Mouse (Mus musculus) liver, embryonic 13.5 days (tissue): ENCODE measurements around the gene Pxk. TPM values are rescaled to one million over a fixed set of nuclear protein-coding genes. Genes with fewer than 3 reads are reported as not detected.

ENCODE experiments used
- ATAC-seq: fragments of 200-750 bp; cut with Nextera tagmentation; 2 replicates; pipeline ENCODE4 v1.8.0; 2017; ENCODE audit warnings: low read depth, mild to moderate bottlenecking, moderate number of reproducible peaks, moderate library complexity
- DNase-seq: peaks from one replicate; pipeline ENCODE4 v3.0.0; 2022
- H3K27ac ChIP-seq: fragments of 300-500 bp; sonication (generic); 2 replicates; pipeline ENCODE4 v1.5.1; 2015; ENCODE audit warnings: moderate library complexity, mild to moderate bottlenecking, inconsistent platforms
- H3K27me3 ChIP-seq: fragments of 300-500 bp; sonication (generic); 2 replicates; pipeline ENCODE4 v1.6.1; 2015; ENCODE audit warnings: mild to moderate bottlenecking, inconsistent platforms
- H3K36me3 ChIP-seq: fragments of 300-500 bp; sonication (generic); 2 replicates; pipeline ENCODE4 v1.6.1; 2015; ENCODE audit warnings: mild to moderate bottlenecking, inconsistent platforms
- H3K4me1 ChIP-seq: fragments of 300-500 bp; sonication (generic); replicated peaks from 2 replicates; pipeline ENCODE4 v1.6.1; 2015; ENCODE audit warnings: inconsistent platforms
- H3K4me2 ChIP-seq: fragments of 300-500 bp; sonication (generic); 2 replicates; pipeline ENCODE4 v1.6.1; 2015; ENCODE audit warnings: inconsistent platforms, mild to moderate bottlenecking, moderate library complexity
- H3K4me3 ChIP-seq: fragments of 300-500 bp; sonication (generic); replicated peaks from 2 replicates; pipeline ENCODE4 v1.5.1; 2015; ENCODE audit warnings: mild to moderate bottlenecking, inconsistent platforms
- H3K9ac ChIP-seq: fragments of 300-500 bp; sonication (generic); 2 replicates; pipeline ENCODE4 v1.6.1; 2015; ENCODE audit warnings: mild to moderate bottlenecking, inconsistent platforms
- H3K9me3 ChIP-seq: fragments of 300-500 bp; sonication (generic); replicated peaks from 2 replicates; pipeline ENCODE4 v1.6.1; 2016; ENCODE audit warnings: inconsistent platforms
- WGBS: fragments of 180-500 bp; shearing (Covaris S2); methylation state at CpG from one replicate; pipeline ENCODE4 v1.1.7; 2015; ENCODE audit not compliant: insufficient replicate concordance; 5-methylcytosine and 5-hydroxymethylcytosine counted together
- polyA plus RNA-seq: library from polyadenylated mRNA; unstranded; fragments of >200 nt; fragmentation: Nextera tagmentation; extraction: Ambion mirVana; gene quantifications from 2 replicates; pipeline ENCODE4 v1.2.1, GENCODE M21; 2015

Gene Pxk
- polyA plus RNA-seq, 1 experiment from 2014 or later = 9.7 TPM

DNA sequence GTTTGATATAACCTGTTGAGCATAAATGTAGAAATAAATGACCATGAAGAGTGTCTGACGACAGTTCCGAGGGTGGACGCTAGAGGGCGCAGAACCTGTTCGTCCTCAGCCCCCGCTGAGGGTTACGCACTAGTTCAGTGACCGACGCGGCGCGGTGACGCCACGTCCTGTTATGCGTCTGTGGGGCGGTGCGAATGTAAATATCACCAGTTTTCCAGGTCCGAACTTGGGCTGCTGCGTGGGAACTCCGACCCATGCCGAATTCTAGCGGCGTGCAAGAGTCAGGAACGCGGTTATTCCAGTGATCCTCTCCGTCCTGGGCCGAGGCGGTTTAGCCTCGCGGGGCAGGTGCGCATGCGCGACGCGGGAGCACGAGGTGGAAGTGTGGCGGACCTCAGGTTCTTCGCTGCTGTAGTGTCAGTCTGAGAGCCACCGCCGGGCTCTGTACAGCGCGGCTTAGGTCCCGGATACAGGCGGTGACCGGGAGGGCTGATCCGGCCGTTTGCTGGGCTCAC, 17.8 kb upstream of the Pxk start, which contains the start of gene Rpp14:
TSS of gene Rpp14 (plus strand) at position 203 of the 515 bp plus-strand sequence.
- Histone ChIP-seq H3K27ac (peak within 1 kb of the TSS; percentile 88), H3K4me3 (peak within 1 kb of the TSS; percentile 67)

DNA sequence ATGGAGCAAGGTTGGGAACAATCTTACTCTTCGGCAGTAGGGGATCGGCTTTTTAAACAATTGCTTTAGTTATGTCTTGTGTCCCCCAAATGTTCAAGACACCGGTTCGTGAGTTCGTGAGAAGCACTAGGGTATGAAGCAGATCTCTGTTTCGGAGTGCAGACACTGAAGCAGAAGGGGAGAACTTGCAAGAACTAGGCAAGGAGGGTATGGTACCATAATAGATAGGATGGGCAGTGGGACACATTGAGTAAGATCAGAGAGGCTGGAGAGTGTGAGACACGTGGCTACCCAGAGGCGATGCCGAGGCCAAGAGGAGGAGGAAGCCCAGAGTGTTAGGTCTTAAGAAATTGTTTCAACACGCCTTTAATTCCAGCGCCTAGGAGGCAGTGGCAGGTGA, 17.3 kb upstream of the Pxk start:
- Histone ChIP-seq H3K36me3 (peaks cover 28% of the 10 kb centered on the region), H3K4me2 (peak overlapping the region; percentile 77), H3K9me3 (no peaks in the 10 kb centered on the region), H3K27ac (peak overlapping the region; percentile 88), H3K4me3 (peak overlapping the region; percentile 67), H3K4me1 (peaks cover 33% of the 10 kb centered on the region), H3K9ac (peak overlapping the region; percentile 77), H3K27me3 (no peaks in the 10 kb centered on the region)
- DNase-seq (peak; percentile 20), ATAC-seq (peak; percentile 53)
- WGBS = 1% methylated on average over 11 of the region's 11 CpGs

More for the DNA sequence above, 17.8 kb upstream of the Pxk start, which contains the start of gene Rpp14:
- WGBS = under 1% methylated on average over 47 of the region's 47 CpGs
- ATAC-seq (peak; percentile 94), DNase-seq (peak; percentile 88)
- Histone ChIP-seq H3K9me3 (no peaks in the 10 kb centered on the region), H3K27me3 (no peaks in the 10 kb centered on the region), H3K4me2 (peak within 1 kb of the TSS; percentile 77), H3K36me3 (peaks cover 23% of the 10 kb centered on the region), H3K9ac (peak within 1 kb of the TSS; percentile 77), H3K4me1 (peaks cover 38% of the 10 kb centered on the region)

GRCm38 (mm10) chr14:8082949-8083348, 15.1 kb upstream of the Pxk start:
- Histone ChIP-seq H3K27ac (no peak overlapping the region), H3K9me3 (no peaks in the 10 kb centered on the region), H3K4me3 (no peak overlapping the region), H3K4me2 (no peak overlapping the region), H3K9ac (no peak overlapping the region), H3K36me3 (peaks cover 48% of the 10 kb centered on the region), H3K4me1 (peaks cover 32% of the 10 kb centered on the region), H3K27me3 (no peaks in the 10 kb centered on the region)
- 85% methylated on average over 1 of the region's 1 CpGs for WGBS
- no peak for DNase-seq
- no peak for ATAC-seq

GRCm38 (mm10) chr14:8089016-8089415, 9.0 kb upstream of the Pxk start:
- Histone ChIP-seq H3K36me3 (peaks cover 66% of the 10 kb centered on the region), H3K9me3 (no peaks in the 10 kb centered on the region), H3K4me2 (no peak overlapping the region), H3K4me1 (peaks cover 6% of the 10 kb centered on the region), H3K27ac (no peak overlapping the region), H3K9ac (no peak overlapping the region), H3K4me3 (no peak overlapping the region), H3K27me3 (no peaks in the 10 kb centered on the region)
- ATAC-seq (no peak), DNase-seq (no peak)
- WGBS = 86% methylated on average over 2 of the region's 2 CpGs

DNA sequence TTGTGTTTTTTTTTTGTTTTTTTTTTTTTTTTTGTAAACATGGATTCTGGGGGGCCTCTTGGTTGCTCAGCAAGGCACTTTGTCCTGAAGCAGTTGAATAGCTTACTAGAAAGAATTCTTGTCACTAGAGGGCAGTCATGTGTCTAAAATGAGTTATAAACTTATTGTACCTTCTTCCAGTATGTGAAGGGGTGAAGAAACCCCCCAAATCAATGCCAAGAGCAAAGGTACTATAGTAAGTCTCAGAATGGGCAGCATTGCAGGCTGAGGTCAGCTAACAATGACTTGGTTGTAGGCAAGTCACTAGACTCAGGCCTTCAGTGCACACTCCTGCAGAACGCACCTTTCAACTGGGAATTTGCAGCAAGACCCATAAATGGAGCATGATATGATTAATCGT, 5.4 kb upstream of the Pxk start:
- H3K4me2 ChIP-seq = no peak overlapping the region
- no peaks in the 10 kb centered on the region for H3K27me3 ChIP-seq
- no peaks in the 10 kb centered on the region for H3K9me3 ChIP-seq
- H3K4me3 ChIP-seq = no peak overlapping the region
- H3K9ac ChIP-seq = no peak overlapping the region
- DNase-seq (no peak), ATAC-seq (no peak)
- H3K27ac ChIP-seq = no peak overlapping the region
- peaks cover 33% of the 10 kb centered on the region for H3K36me3 ChIP-seq
- H3K4me1 ChIP-seq = peaks cover 17% of the 10 kb centered on the region
- 81% methylated on average over 2 of the region's 2 CpGs for WGBS

- Histone ChIP-seq H3K4me2 (no peak overlapping the region), H3K9me3 (no peaks in the 10 kb centered on the region), H3K9ac (no peak overlapping the region), H3K4me3 (no peak overlapping the region), H3K36me3 (peaks cover 28% of the 10 kb centered on the region), H3K27ac (no peak overlapping the region), H3K4me1 (peaks cover 21% of the 10 kb centered on the region), H3K27me3 (no peaks in the 10 kb centered on the region)
- ATAC-seq (no peak), DNase-seq (no peak)
- 45% methylated on average over 5 of the region's 5 CpGs for WGBS
Observed at GRCm38 (mm10) chr14:8093427-8093826, 4.6 kb upstream of the Pxk start.

DNA sequence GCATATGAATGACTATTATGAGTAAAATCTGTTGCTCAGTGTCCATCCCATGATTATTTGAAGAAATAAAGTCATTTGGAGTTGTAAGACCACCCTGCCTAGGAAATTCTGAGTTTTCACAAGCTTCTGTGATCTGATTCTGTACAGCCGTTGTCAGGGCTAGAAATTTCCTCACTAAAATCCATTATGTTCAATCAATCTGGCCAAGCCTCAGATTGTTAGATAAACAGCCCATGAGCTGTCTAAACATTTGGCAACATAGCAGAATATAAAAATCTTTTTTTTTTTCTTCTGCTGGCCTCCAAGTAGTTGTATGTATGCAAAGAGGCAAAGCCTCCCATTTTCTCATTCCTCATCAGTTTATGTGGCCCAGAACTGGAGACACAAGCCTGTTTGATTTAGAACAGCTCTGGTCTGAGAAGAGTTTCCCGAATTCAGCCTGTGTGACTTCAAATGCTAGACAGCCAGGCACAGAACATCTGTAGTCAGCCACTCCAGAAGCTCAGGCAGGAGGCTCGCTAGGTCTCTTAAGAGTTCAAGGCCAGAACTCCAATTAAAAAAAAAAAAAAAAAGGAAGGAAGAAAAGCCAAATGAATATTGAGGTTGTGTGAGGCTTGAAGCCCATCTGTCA, 3.0 kb upstream of the Pxk start:
- Histone ChIP-seq H3K9ac (no peak overlapping the region), H3K27ac (no peak overlapping the region), H3K4me2 (no peak overlapping the region), H3K9me3 (no peaks in the 10 kb centered on the region), H3K36me3 (peaks cover 12% of the 10 kb centered on the region), H3K27me3 (no peaks in the 10 kb centered on the region), H3K4me3 (no peak overlapping the region), H3K4me1 (peaks cover 36% of the 10 kb centered on the region)
- WGBS = 51% methylated on average over 3 of the region's 3 CpGs
- ATAC-seq = no peak
- DNase-seq = no peak

DNA sequence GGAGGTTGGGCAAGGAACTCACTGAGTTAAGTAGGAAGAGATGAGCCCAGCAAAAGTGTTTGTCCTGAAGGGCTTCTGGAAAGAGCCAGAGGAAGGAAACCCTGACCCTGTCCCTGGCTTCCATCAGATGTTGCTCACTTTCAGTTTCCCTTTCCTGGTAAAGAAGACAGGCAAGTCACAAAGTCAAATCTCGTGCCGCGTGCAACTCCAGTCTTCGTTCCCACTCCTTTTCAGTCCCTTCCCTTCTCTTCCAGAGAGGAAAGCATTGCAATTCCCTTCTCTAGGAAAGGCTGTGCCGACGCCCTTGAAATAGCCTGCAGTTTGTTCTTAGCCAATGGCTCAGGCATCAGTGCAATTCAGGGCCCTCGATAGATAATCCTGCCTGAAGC, 2.5 kb upstream of the Pxk start:
- 37% methylated on average over 7 of the region's 7 CpGs for WGBS

DNA sequence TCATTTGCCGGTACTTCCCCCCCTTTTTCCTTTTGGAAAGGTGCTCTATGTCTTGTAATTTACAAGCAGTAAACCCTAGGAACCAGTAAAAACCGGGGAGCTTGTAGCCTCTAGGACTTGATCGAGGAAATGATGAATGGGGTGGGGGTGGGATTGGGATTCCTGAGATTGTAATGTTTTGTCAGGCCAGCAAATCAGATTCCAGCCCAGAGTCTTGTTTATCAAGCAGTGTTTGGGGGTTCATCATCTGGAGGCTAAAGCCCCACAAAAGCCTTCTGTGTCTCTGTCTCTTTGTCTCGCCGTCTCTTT, 630 bp downstream of the Pxk start:
- Histone ChIP-seq H3K27me3 (no peaks in the 10 kb centered on the region), H3K9me3 (no peaks in the 10 kb centered on the region), H3K9ac (peak overlapping the region; percentile 82), H3K4me1 (peaks cover 34% of the 10 kb centered on the region), H3K36me3 (no peaks in the 10 kb centered on the region), H3K4me3 (peak overlapping the region; percentile 81), H3K27ac (peak overlapping the region; percentile 54; the same call in 1 of the 2 replicates), H3K4me2 (peak overlapping the region; percentile 89)
- ATAC-seq (no peak), DNase-seq (no peak)
- WGBS = 3% methylated on average over 5 of the region's 5 CpGs

More for the DNA sequence above, 2.5 kb upstream of the Pxk start:
- Histone ChIP-seq H3K27ac (peak overlapping the region; percentile 60), H3K27me3 (no peaks in the 10 kb centered on the region), H3K9ac (no peak overlapping the region), H3K4me3 (no peak overlapping the region), H3K4me1 (peaks cover 39% of the 10 kb centered on the region), H3K36me3 (peaks cover 7% of the 10 kb centered on the region), H3K4me2 (0 out of 2 replicates have a peak overlapping the region, but pooled peaks have one; percentile 11), H3K9me3 (no peaks in the 10 kb centered on the region)
- ATAC-seq = no peak
- DNase-seq = no peak

- H3K36me3 ChIP-seq = no peaks in the 10 kb centered on the region
- peak overlapping the region; percentile 47 for H3K4me2 ChIP-seq
- no peak for ATAC-seq
- no peaks in the 10 kb centered on the region for H3K9me3 ChIP-seq
- WGBS = 37% methylated on average over 10 of the region's 10 CpGs
- H3K9ac ChIP-seq = no peak overlapping the region
- no peaks in the 10 kb centered on the region for H3K27me3 ChIP-seq
- peaks cover 32% of the 10 kb centered on the region for H3K4me1 ChIP-seq
- DNase-seq = no peak
- peak overlapping the region; percentile 81 for H3K4me3 ChIP-seq
- no peak overlapping the region for H3K27ac ChIP-seq
Observed at GRCm38 (mm10) chr14:8099561-8100021, 1.6 kb downstream of the Pxk start.

GRCm38 (mm10) chr14:8101886-8102285, 3.9 kb downstream of the Pxk start:
- WGBS = 80% methylated on average over 8 of the region's 8 CpGs
- ATAC-seq = no peak
- H3K9me3 ChIP-seq = no peaks in the 10 kb centered on the region

DNA sequence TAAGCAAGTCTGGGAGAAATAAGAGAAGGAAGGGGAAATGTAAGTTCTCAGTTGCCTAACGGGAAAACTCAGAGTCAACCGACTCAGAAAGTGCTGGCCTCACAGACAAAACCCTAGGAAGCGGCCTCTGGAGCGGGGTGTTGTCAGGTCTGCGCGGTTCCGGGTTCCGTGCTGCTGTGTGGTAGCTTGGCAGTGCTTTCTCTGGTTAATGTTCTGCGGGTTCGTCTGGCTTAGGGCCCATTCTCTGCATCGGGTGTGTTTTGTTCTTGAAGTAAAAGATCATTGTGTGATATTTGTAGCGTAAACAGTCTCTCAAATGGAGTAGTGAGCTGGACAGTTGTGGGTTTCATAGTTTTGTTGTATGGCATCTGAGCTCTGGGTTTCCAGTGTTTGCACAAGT, 4.7 kb downstream of the Pxk start:
- WGBS = 81% methylated on average over 12 of the region's 12 CpGs
- no peak overlapping the region for H3K4me3 ChIP-seq
- peaks cover 20% of the 10 kb centered on the region for H3K4me1 ChIP-seq
- DNase-seq (no peak), ATAC-seq (no peak)
- H3K4me2 ChIP-seq = no peak overlapping the region
- H3K27me3 ChIP-seq = no peaks in the 10 kb centered on the region
- no peak overlapping the region for H3K9ac ChIP-seq
- H3K27ac ChIP-seq = no peak overlapping the region
- H3K9me3 ChIP-seq = no peaks in the 10 kb centered on the region
- H3K36me3 ChIP-seq = peaks cover 3% of the 10 kb centered on the region; the same call in 1 of the 2 replicates

More at GRCm38 (mm10) chr14:8101886-8102285, 3.9 kb downstream of the Pxk start:
- Histone ChIP-seq H3K27ac (no peak overlapping the region), H3K9ac (no peak overlapping the region), H3K27me3 (no peaks in the 10 kb centered on the region), H3K4me3 (no peak overlapping the region), H3K4me1 (peaks cover 24% of the 10 kb centered on the region), H3K36me3 (peaks cover 1% of the 10 kb centered on the region; the same call in 1 of the 2 replicates), H3K4me2 (no peak overlapping the region)
- DNase-seq = no peak
